Mouse (Mus musculus): Measurements from ENCODE around the gene Adgrb3.
"Not testable (repeated sequence)": the region's sequence is repeated elsewhere in the genome, so short reads cannot be mapped to it uniquely, and the experiment has no call there.

Gene Adgrb3

DNA sequence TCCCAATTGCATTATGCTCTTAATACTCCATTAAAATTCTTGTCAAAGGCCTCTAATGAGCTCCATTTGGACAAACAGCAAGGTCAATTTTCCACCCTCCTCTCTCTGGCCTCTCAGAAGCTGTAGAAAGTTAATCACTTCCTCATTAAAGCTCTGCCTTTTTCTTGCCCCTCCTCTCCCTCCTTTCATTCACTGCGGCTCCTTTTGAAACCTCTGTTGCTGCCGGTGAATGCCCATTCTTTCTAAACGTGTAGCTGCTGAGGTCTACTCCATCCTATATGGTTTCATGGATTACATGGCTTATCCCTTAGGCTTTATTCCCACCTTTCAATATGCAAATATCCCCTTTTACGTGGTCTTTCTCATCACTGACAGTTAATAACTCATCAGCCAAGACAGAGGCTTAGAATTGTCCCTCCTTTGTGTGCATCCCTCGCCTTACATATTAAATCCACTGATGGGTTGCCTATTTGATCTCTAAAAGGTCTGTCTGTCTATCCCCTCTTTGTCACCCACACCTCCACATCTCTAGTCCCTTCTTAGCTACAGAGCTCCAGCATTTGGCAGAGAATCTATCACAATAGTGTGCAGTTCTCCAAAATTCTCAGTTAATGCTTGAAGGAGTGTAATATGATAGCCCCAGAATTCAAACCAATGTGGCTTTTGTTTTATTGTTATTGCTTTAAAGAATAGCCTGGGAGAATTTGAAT is 741.3 kb downstream of the Adgrb3 start:
- DNase-seq = no peak

- no peak for DNase-seq
These were observed 743.7 kb downstream of the Adgrb3 start for GRCm38 (mm10) chr1:25085616-25086372.

GRCm38 (mm10) chr1:25082377-25082776 is 747.1 kb downstream of the Adgrb3 start:
- no peak for DNase-seq

- DNase-seq = no peak
These were observed 748.1 kb downstream of the Adgrb3 start for GRCm38 (mm10) chr1:25081265-25081849.

DNA sequence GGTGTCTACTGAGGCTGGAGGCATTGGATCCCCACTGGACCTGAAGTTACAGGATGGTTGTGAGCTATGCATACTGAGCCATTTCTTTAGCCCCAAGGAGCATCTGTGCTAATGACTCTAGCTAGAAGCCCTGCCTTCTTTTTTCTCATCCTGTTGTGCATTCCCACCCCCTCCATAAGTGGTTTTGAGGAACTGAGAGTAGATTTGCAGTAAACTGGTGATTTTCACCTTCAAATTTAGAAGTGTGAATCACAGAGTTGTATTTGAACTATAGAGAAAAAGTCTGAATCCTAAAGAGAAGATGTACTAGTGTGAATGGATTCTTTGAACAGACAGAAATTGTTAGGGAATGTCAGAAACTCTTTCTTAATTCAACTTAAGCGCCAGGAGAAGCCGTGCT is 750.1 kb downstream of the Adgrb3 start:
- DNase-seq = no peak

- DNase-seq = no peak
These were observed 753.6 kb downstream of the Adgrb3 start for GRCm38 (mm10) chr1:25075952-25076351.

GRCm38 (mm10) chr1:25063964-25064363 is 765.5 kb downstream of the Adgrb3 start:
- no peak for DNase-seq

DNA sequence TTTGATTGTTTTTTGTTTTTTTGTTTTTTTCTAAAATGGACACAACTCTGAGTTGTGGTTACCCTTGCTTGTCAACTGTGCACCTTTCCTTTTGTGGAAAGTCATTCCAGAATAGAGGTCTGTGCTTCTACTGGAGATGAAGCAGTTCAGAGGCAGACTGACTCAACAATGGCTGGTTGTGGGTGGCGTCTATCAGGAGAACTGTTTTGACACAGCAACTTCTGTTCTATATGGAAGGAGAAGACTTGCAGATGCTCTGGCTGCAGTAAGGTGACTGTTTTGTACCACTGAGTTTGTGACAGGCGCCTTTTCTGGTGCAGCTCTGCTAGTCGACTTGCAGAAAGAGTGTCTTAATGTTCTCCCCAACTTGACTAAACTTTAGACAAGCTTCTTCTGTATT is 768.6 kb downstream of the Adgrb3 start:
- DNase-seq = no peak

- DNase-seq = no peak
These were observed 769.3 kb downstream of the Adgrb3 start for GRCm38 (mm10) chr1:25060191-25060590.

- DNase-seq = peak; percentile 38
These were observed 771.9 kb downstream of the Adgrb3 start for GRCm38 (mm10) chr1:25057656-25058055.

GRCm38 (mm10) chr1:25057212-25057611 is 772.3 kb downstream of the Adgrb3 start:
- DNase-seq = no peak

- DNase-seq = no peak
These were observed 787.4 kb downstream of the Adgrb3 start for GRCm38 (mm10) chr1:25042091-25042490.

GRCm38 (mm10) chr1:25034161-25034560 is 795.3 kb downstream of the Adgrb3 start:
- no peak for DNase-seq

- no peak for DNase-seq
These were observed 796.1 kb downstream of the Adgrb3 start for GRCm38 (mm10) chr1:25033155-25034095.

GRCm38 (mm10) chr1:25023156-25023555 is 806.4 kb downstream of the Adgrb3 start:
- DNase-seq = no peak

DNA sequence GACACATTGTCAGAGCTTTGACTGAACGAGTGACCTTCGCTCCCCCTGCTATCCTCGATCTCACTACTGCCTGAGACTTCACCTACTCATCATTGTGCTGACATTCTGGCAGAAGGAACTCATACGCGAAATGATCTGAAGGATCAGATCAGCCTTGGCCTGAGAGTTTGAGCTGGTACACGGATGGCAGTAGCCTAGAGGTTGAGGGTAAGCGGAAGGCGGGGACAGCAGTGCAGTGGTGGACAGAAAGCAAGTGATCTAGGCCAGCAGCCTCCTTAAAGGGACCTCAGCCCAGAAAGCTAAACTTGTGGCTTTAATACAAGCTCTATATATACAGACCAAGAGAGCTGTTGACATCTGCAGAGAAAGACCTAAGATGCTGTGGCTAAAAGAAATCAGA is 811.7 kb downstream of the Adgrb3 start:
- not testable (repeated sequence) for DNase-seq
